Mouse (Mus musculus): ENCODE measurements at regions not wholly inside any gene's neighbourhood (a gene's known extent, or its start where the extent isn't known, plus 50 kb on each side); places are given as distances from the start of the nearest gene placed in this dataset.

DNA sequence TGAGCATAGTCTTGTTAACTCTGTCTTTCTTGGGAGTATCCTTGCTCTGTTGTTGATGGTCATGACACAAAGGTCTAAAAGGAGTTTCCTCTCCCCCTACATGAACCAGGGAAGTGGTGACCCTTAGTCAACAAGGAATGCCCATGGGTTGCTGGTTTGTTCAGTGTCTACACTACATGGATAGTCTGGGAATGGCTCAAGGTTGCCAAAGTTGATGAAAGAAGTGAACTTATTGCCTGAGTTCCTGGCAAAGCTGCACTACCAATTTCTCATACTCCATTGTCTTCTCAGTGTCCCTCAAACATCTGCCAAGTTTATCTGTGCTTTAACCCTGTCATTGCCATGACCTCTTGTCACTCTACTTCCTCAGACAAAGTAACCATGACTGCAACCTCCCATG, 49.9 kb upstream of the Cd93 start:
- Histone ChIP-seq H3K27me3 (ENCODE audit: control insufficient read depth, insufficient read depth, low read depth, low read length) (no peaks in the 10 kb centered on the region), H3K9me3 (replicated peaks; ENCODE audit: control insufficient read depth, low read length) (no peaks in the 10 kb centered on the region), H3K27ac (ENCODE audit: low read length) (no peak overlapping the region), H3K4me3 (ENCODE audit: low read depth, low read length) (no peak overlapping the region), H3K36me3 (ENCODE audit: control insufficient read depth, insufficient read depth) (no peaks in the 10 kb centered on the region), H3K4me1 (ENCODE audit: control insufficient read depth, low read depth, low read length) (no peaks in the 10 kb centered on the region; the same call in none of the 2 replicates), H3K9ac (ENCODE audit: low read depth, low read length) (no peak overlapping the region), H3K4me2 (ENCODE audit: low read depth, low read length) (no peak overlapping the region)
- no peak for ATAC-seq (ENCODE audit: low read depth)
